Mouse (Mus musculus): ENCODE results near the gene Olfr390.

Olfr390 gene

DNA sequence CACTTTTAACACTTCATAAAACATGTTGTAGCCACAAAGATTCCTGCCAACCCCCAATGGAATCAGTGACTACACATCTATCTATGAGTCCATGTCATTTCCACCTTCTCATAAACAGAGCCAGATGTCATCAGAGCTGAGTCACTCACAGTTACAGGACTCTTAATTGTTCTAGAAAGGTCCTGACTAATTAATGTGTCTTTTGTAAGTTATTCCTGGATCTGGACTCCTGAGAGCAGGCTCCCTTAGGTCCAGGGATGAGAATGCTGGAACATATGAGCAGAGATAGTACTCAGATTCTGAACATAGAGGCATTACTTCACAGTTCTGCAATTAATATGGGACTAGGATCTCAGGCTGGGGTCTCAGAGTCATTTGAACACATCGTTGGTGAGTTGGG lies at the start of gene Olfr390:
Gene Olfr390 (plus strand): TSS at position 301 of the 400 bp plus-strand sequence.
- DNase-seq (ENCODE audit: low read depth, low spot score) = no peak

GRCm38 (mm10) chr11:73759115-73759514 lies 23.6 kb upstream of the Olfr390 start:
- DNase-seq (ENCODE audit: low read depth, low spot score) = no peak

DNA sequence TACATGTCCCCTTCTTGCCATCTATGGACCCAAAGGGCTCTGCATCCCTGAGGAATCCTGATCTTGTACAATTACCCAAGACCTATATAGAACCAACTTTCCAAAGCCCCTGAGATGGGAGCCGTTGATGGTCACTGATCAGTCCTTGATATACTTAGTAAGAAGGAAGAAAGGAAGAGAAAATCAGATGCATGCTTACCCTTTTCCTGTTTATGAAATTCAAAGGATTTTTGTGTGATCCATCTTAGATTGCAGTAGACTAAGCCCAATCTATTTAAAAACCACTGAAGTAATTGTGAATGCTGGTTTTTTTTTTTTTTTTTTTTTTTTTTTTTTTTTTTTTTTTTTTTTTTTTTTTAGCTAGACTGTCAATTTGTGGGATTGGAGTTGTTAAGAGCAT lies 2.2 kb upstream of the Olfr390 start, which contains the start of gene Olfr389:
Gene Olfr389 (minus strand): TSS at position 101 of the 400 bp plus-strand sequence.
- DNase-seq (ENCODE audit: low read depth, low spot score) = no peak

DNA sequence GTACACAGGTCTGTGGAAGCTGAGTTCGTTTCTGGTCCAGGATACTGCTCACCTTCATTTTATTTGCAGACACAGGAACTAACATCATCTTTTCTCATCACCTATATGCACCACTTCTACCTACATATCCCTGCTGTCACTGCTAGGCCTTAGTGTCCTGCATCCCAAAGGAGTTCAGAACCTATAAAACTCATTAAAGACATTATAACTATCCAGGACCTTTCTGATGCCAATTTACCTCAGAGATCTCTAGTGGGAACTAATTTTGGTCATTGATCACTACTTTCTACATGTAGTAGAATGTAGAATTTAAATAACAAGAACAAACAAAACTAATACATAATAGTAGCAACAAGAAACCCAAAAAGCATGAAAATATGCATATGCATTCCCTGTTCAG lies 20.2 kb downstream of the Olfr390 start, which contains the start of gene Olfr391-ps:
Gene Olfr391-ps (minus strand): TSS at position 101 of the 400 bp plus-strand sequence.
- no peak for DNase-seq (ENCODE audit: low read depth, low spot score)

- DNase-seq (ENCODE audit: low read depth, low spot score) = no peak
These were observed 34.2 kb downstream of the Olfr390 start, which contains the start of gene Olfr392 for GRCm38 (mm10) chr11:73816949-73817348. Gene Olfr392 (minus strand): TSS chr11:73817049.

Measured in ZHBTc4 (cell line).